Mouse (Mus musculus): Measurements from ENCODE around the gene Samd4b. TPM values are rescaled to one million over a fixed set of nuclear protein-coding genes. Genes with fewer than 3 reads are reported as not detected.

The Samd4b gene
- polyA plus RNA-seq, 1 experiment from 2014 or later, result 3.5 TPM

DNA sequence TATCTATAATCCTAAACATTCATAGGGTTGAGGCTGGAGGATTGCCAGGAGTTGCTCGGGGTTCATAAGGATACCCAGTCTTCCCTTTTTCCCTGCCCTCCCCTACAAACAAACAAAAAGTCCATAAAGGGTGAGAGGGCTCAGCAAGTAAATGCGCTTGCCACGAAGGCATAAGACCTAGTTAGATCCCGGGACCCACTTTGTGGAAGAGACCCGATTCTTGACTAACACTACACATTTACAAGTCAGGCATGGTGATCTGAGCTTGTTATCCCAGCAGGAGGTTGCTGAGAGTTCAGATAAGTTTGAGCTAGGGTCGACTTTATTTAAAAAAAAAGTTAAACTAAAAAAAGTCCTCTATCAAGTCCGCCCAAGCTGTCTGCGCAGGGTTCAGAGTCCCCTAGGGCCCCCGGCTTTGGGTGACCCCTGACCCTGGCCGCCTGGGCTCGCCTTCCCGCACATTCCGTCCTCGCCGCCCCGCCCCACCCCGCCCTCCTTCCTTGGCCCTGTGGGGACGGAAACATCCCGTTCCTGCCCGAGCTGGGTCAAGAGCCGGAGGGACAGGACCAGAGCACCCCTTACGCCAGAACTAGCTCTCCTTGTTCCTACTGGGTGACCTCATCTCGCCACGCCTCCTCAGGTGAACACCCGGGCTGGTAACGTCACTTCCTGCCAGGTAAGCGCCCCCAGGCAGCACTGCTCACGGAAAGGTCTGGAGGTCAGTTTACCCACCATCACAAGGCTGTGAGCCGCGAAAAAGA, 221.8 kb downstream of the Samd4b start:
- H3K36me3 ChIP-seq (replicated peaks; ENCODE audit: insufficient read depth, low read length), result peaks cover 14% of the 10 kb centered on the region
- H3K4me1 ChIP-seq (ENCODE audit: insufficient read depth), result peaks cover 58% of the 10 kb centered on the region
- TF ChIP-seq CTCF (IDR thresholded peaks at IDR 0.05; ENCODE audit: low read depth), result no peak
- TF ChIP-seq EP300 (IDR thresholded peaks at IDR 0.05; ENCODE audit: low read depth), result peak; percentile 88
- no peaks in the 10 kb centered on the region for H3K27me3 ChIP-seq (ENCODE audit: insufficient read depth, low read length)
- 6% methylated on average over 30 of the region's 30 CpGs for WGBS (ENCODE audit: insufficient replicate concordance)
- no peaks in the 10 kb centered on the region for H3K9me3 ChIP-seq (ENCODE audit: low read length)
- peak overlapping the region; percentile 80 for H3K4me2 ChIP-seq (ENCODE audit: low read depth, low read length)
- peak overlapping the region; percentile 100 for H3K27ac ChIP-seq (ENCODE audit: low read depth)
- H3K4me3 ChIP-seq (ENCODE audit: low read depth, low read length), result peak overlapping the region; percentile 69
- H3K9ac ChIP-seq (replicated peaks), result peak overlapping the region; percentile 90
- peak; percentile 24 for ATAC-seq
- DNase-seq, result peak; percentile 89

DNA sequence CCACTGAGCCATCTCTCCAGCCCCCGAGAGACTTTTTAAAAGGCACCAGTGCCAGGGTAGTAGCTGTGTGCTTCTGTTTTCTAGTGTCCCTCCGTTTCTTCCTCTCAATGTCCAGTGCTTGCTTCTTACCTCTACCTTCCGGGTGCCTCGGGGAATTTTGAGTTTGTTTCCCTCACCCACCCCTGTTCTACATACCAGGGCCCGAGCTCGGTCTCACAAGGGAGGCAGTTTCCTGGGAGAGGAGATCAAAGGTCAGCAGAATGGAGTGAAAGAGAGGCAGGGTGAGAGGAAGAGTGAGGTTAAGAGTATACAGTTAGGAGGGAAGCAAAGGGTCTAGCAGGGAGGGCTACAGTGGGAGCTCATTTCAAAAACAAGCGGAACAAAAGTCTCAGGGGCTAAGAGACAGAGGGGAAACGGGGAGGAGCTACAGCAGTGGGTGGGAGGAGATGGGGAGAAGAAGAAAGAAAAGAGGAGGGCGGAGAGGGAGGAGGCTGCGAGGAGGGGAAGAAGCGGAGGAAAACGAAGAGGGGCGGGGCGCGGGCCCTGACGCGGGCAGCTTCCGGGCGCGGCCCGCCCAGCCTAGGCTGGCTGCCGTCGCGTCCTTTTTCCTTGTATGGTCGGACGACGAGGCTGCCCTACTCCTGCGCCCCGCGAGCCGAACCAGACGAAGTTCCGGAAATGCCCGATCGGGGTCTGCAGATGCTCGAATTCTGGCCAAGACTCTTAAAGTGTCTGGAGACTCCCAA, 222.6 kb downstream of the Samd4b start:
- no peaks in the 10 kb centered on the region for H3K27me3 ChIP-seq (ENCODE audit: insufficient read depth, low read length)
- no peaks in the 10 kb centered on the region for H3K9me3 ChIP-seq (ENCODE audit: low read length)
- H3K4me3 ChIP-seq (ENCODE audit: low read depth, low read length), result peak overlapping the region; percentile 69
- H3K4me1 ChIP-seq (ENCODE audit: insufficient read depth), result peaks cover 57% of the 10 kb centered on the region
- TF ChIP-seq EP300 (IDR thresholded peaks at IDR 0.05; ENCODE audit: low read depth), result no peak
- no peak for TF ChIP-seq CTCF (IDR thresholded peaks at IDR 0.05; ENCODE audit: low read depth)
- under 1% methylated on average over 36 of the region's 36 CpGs for WGBS (ENCODE audit: insufficient replicate concordance)
- H3K9ac ChIP-seq (replicated peaks), result peak overlapping the region; percentile 90
- H3K27ac ChIP-seq (ENCODE audit: low read depth), result peak overlapping the region; percentile 100
- peak overlapping the region; percentile 80 for H3K4me2 ChIP-seq (ENCODE audit: low read depth, low read length)
- H3K36me3 ChIP-seq (replicated peaks; ENCODE audit: insufficient read depth, low read length), result peaks cover 14% of the 10 kb centered on the region
- ATAC-seq, result peak; percentile 14
- peak; percentile 92 for DNase-seq

GRCm38 (mm10) chr7:28374647-28375046, 223.3 kb downstream of the Samd4b start:
- TF ChIP-seq EP300 (IDR thresholded peaks at IDR 0.05; ENCODE audit: low read depth), result no peak
- TF ChIP-seq CTCF (IDR thresholded peaks at IDR 0.05; ENCODE audit: low read depth), result no peak
- Histone ChIP-seq H3K27ac (ENCODE audit: low read depth) (peak overlapping the region; percentile 100), H3K4me1 (ENCODE audit: insufficient read depth) (peaks cover 50% of the 10 kb centered on the region), H3K9me3 (ENCODE audit: low read length) (no peaks in the 10 kb centered on the region), H3K27me3 (ENCODE audit: insufficient read depth, low read length) (no peaks in the 10 kb centered on the region), H3K4me3 (ENCODE audit: low read depth, low read length) (no peak overlapping the region), H3K4me2 (ENCODE audit: low read depth, low read length) (peak overlapping the region; percentile 80), H3K36me3 (replicated peaks; ENCODE audit: insufficient read depth, low read length) (peaks cover 14% of the 10 kb centered on the region), H3K9ac (replicated peaks) (no peak overlapping the region; the same call in 1 of the 2 replicates)
- DNase-seq (no peak), ATAC-seq (no peak)
- WGBS (ENCODE audit: insufficient replicate concordance), result 52% methylated on average over 10 of the region's 10 CpGs

GRCm38 (mm10) chr7:28373891-28374495, 224.0 kb downstream of the Samd4b start:
- Histone ChIP-seq H3K4me3 (ENCODE audit: low read depth, low read length) (no peak overlapping the region), H3K4me1 (ENCODE audit: insufficient read depth) (peaks cover 48% of the 10 kb centered on the region), H3K9me3 (ENCODE audit: low read length) (no peaks in the 10 kb centered on the region), H3K36me3 (replicated peaks; ENCODE audit: insufficient read depth, low read length) (peaks cover 14% of the 10 kb centered on the region), H3K4me2 (ENCODE audit: low read depth, low read length) (no peak overlapping the region), H3K27me3 (ENCODE audit: insufficient read depth, low read length) (no peaks in the 10 kb centered on the region), H3K27ac (ENCODE audit: low read depth) (peak overlapping the region; percentile 100), H3K9ac (replicated peaks) (no peak overlapping the region)
- WGBS (ENCODE audit: insufficient replicate concordance), result 77% methylated on average over 7 of the region's 7 CpGs
- no peak for DNase-seq
- no peak for TF ChIP-seq EP300 (IDR thresholded peaks at IDR 0.05; ENCODE audit: low read depth)
- no peak for TF ChIP-seq CTCF (IDR thresholded peaks at IDR 0.05; ENCODE audit: low read depth)
- no peak for ATAC-seq

- peak overlapping the region; percentile 94 for H3K27ac ChIP-seq (ENCODE audit: low read depth)
- peaks cover 47% of the 10 kb centered on the region for H3K4me1 ChIP-seq (ENCODE audit: insufficient read depth)
- WGBS (ENCODE audit: insufficient replicate concordance), result 1% methylated on average over 9 of the region's 9 CpGs
- peak overlapping the region; percentile 96 for H3K4me2 ChIP-seq (ENCODE audit: low read depth, low read length)
- peak; percentile 3 for ATAC-seq
- H3K4me3 ChIP-seq (ENCODE audit: low read depth, low read length), result peak overlapping the region; percentile 82
- no peak for TF ChIP-seq EP300 (IDR thresholded peaks at IDR 0.05; ENCODE audit: low read depth)
- peak; percentile 83 for TF ChIP-seq CTCF (IDR thresholded peaks at IDR 0.05; ENCODE audit: low read depth)
- peaks cover 13% of the 10 kb centered on the region for H3K36me3 ChIP-seq (replicated peaks; ENCODE audit: insufficient read depth, low read length)
- no peaks in the 10 kb centered on the region for H3K27me3 ChIP-seq (ENCODE audit: insufficient read depth, low read length)
- DNase-seq, result peak; percentile 84
- H3K9me3 ChIP-seq (ENCODE audit: low read length), result no peaks in the 10 kb centered on the region
- H3K9ac ChIP-seq (replicated peaks), result 0 out of 2 replicates have a peak overlapping the region, but pooled peaks have one; percentile 5
Observed at GRCm38 (mm10) chr7:28373131-28373581, 224.8 kb downstream of the Samd4b start.
